Mouse (Mus musculus): ENCODE measurements at regions not wholly inside any gene's neighbourhood (a gene's known extent, or its start where the extent isn't known, plus 50 kb on each side); places are given as distances from the start of the nearest gene placed in this dataset.

- TF ChIP-seq CTCF (IDR thresholded peaks at IDR 0.05; ENCODE audit: low read depth) (no peak), EP300 (optimal IDR thresholded peaks at IDR 0.05) (no peak)
Measured at GRCm38 (mm10) chr3:40119462-40119861, 411.6 kb upstream of the Intu start.

Measured in stomach, postnatal 0 days (tissue).